Mouse (Mus musculus) hematopoietic stem cell, adult 5-6 weeks (primary cell): Measurements from ENCODE around the gene Fgf23. TPM values are rescaled to one million over a fixed set of nuclear protein-coding genes. Genes with fewer than 3 reads are reported as not detected.

Experiments used
- ATAC-seq, 2 experiments: fragments of 125-278 bp in 1 of 2; replicated peaks in 1 of 2; 2 replicates each; pipeline ENCODE4 v1.8.0; 2016 to 2017; ENCODE audit warnings: inconsistent platforms in 2 of 2, mild to moderate bottlenecking in 2 of 2, moderate number of reproducible peaks in 2 of 2, low read depth in 1 of 2, moderate TSS enrichment in 1 of 2; ENCODE audit not compliant: low FRiP score in 2 of 2, poor library complexity in 2 of 2, severe bottlenecking in 2 of 2, insufficient read depth in 1 of 2, low TSS enrichment in 1 of 2
- total RNA-seq: library from RNA; stranded (forward); fragments of 172-1452, 232-1000 nt; gene quantifications from 2 replicates; pipeline ENCODE4 v1.2.3, GENCODE M21; 2017

Gene Fgf23
- total RNA-seq = not detected in 2 replicates

GRCm38 (mm10) chr6:127072817-127073216 is at the start of gene Fgf23:
Fgf23 (plus strand) TSS chr6:127072902.
- peak; percentile 44 to 45; a peak in 1 of 4 replicates for ATAC-seq

GRCm38 (mm10) chr6:127024836-127025235 is 47.9 kb upstream of the Fgf23 start:
- no peak for ATAC-seq

DNA sequence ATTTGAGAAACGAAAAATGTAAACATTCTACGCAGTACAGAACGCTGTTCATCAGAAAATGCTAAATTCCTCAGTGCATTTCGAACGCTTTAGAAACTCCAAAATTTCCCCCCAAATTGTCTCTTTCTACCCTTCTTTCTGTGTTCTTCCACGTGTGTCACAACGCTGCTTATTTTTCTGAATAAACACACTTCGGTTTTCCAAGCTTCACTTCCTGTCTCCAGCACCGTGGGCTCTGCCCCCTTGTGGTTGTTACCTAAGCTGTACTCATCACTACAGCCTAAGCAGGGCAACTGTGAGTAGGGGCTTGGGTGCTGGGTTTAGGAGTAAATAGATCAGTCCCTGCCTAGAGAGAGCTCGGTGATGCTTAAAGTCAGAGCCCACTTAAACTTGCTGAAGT is 37.9 kb upstream of the Fgf23 start:
- ATAC-seq = peak; percentile 82 to 90

DNA sequence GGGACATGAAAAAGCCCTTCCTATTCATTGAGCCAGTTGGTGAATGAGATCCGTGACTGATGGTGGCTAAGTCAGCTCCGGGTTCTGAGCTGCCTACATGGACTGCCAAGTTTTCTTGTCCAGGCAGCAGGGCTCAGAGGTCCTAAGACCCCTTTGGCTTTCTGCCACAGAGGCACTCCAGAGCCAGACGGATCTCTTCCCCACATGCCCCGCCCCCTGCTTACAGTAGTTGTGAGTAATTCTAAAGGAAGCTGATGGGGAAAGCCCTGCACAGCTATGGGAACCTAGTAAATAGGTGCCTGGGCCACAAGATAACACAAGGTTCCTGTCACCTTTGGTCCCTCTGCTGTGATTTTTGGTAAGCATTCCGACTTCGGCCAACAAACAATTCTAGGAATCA is 27.8 kb upstream of the Fgf23 start:
- no peak for ATAC-seq

GRCm38 (mm10) chr6:127050847-127051246 is 21.9 kb upstream of the Fgf23 start:
- no peak for ATAC-seq

DNA sequence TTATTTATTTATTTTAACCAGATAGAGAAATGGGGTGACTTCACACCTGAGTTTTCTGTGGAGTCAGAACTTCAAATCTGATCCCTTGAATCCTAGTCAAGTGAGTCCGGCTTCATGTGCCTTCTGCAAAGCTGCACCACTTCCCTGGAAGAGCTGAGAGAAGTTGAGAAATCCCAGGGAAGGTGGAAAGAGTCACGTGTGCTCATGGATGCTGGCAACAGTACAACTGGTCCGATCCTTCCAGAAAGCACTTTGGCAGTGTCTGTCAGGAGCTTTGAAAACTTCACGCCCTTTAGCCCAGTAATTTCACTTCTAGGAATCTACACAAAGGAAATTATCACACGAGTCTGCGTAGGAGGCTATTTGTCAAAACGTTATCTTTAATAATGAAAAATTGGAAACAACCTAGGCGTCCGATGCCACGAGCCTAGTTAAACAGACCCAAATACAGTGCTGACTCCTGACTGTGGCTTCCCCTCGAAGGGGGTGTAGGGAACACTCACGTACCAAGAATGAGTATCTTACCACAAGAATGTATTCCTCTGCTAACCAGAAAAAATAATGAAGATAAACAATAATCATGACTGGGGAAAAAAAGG is 15.6 kb upstream of the Fgf23 start:
- ATAC-seq = no peak

DNA sequence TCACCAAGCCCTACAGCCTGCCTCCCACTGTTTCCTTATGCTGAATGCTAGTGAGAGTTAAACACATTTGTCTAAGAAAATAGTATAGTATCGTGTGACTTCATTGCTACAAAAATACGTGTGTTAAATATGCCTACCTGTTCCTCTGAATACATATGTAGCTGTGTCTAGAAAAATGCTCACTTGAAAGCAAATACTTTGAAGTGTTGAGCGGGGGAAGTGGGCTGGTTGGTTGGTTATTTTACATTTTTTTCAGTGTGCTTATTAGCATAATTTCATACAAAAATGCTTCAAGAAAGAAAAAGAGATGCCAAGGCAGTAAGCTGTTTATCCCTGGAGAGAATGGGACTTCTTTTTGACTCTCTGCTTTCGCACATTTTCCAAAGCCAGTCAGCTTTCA is 12.7 kb upstream of the Fgf23 start:
- no peak for ATAC-seq

- ATAC-seq = no peak
These were observed 8.8 kb upstream of the Fgf23 start for GRCm38 (mm10) chr6:127063915-127064314.

GRCm38 (mm10) chr6:127064815-127065214 is 7.9 kb upstream of the Fgf23 start:
- ATAC-seq = peak in 1 of 2 experiments; percentile 45; a peak in 1 of 4 replicates

DNA sequence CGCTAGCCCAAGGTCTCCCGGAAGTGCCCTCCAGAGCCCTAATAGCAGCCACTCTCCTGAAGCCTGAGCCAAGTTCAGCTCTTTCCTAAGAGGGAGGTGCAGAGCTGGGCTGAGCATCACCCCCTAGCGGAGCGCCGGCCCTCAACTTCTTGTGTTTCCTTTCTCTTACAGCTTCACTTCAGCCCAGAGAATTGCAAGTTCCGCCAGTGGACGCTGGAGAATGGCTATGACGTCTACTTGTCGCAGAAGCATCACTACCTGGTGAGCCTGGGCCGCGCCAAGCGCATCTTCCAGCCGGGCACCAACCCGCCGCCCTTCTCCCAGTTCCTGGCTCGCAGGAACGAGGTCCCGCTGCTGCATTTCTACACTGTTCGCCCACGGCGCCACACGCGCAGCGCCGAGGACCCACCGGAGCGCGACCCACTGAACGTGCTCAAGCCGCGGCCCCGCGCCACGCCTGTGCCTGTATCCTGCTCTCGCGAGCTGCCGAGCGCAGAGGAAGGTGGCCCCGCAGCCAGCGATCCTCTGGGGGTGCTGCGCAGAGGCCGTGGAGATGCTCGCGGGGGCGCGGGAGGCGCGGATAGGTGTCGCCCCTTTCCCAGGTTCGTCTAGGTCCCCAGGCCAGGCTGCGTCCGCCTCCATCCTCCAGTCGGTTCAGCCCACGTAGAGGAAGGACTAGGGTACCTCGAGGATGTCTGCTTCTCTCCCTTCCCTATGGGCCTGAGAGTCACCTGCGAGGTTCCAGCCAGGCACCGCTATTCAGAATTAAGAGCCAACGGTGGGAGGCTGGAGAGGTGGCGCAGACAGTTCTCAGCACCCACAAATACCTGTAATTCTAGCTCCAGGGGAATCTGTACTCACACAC is 7.4 kb downstream of the Fgf23 start:
- ATAC-seq = peak; percentile 80 to 92

DNA sequence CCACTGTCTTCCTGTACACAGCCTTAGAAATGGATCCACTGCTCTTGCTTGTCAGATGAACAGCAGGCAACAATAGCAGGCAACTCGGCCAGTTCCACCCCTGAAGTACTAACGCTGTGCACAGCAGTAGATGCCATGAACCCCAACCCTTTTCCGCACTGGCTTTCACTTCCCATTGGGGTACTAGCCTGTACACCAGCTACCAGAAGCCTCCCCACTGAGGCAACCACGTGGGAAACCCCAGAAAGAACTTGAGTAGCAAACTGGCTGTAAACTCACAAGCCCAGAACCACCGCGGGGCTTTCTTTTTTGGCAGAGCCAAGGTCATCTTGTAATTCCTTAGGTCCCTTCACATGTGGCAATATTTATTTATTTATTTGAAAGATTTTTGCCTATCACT is 9.1 kb downstream of the Fgf23 start:
- no peak for ATAC-seq

DNA sequence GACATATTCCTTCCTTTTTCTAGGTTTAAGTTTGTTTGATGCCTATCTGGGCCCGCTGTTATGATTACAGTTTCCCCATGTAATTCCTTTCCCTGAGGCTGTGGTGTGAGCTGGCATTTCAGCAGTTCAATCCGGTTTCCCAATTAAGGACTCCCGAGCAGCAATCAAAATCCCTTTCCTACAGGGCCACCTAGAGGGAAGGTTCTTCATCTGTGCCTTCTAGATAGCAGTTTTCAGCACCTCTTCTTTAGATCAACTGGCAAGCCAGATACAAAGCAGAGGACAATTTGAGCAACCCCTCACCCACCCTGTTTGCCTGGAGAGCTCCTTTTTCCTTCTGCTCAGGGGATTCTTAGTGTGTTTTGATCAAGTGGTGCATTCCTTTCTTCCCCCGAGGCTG is 14.0 kb downstream of the Fgf23 start:
- no peak for ATAC-seq

GRCm38 (mm10) chr6:127094565-127094964 is 21.9 kb downstream of the Fgf23 start:
- no peak for ATAC-seq

- ATAC-seq = no peak
These were observed 31.0 kb downstream of the Fgf23 start for GRCm38 (mm10) chr6:127103506-127104275.

DNA sequence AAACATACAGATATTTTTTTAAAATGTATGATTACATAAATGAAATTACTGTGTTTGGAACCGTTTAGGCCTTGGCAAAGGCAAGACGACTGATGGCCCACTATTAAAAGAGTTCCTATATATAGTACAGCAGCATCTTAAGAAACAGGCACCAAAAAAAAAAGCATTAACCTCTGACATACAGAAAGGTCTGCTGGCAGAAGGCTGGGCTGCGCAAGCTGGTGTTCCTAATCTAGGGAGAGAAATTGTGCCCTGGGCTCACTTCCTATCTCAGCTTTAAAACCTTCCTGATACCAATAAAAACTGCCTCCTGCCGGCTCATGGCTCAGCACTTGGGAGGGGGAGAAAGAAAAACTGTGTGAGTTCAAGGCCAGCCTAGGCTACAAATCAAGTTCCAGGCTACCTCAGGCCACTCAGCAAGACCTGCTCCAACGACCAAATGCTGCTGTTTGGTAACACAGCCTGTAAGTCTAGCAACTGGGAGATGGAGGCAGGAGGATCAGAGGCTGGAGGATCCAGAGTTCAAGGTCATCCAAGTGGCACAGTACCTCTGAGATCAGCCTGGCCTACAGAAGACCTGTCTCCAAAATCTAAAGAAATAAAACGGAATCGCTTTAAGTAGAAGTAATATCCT is 31.8 kb downstream of the Fgf23 start:
- no peak for ATAC-seq

DNA sequence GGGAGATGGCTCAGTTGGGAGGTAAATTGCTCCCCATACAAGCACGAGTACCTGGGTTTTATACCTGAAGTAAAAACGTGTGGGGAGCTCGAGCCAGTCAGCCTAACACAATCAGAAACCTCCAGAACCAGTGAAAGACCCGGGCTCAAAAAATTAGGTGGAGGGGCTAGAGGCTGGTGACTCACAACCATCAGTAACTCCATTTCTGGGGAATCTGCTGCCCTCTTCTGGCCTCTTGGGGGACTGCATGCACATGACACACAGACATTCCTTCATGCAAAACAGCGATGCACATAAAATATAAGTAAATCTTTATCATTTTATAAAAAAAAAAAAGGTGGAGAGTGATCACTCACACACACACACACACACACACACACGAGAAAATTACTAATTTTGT is 32.4 kb downstream of the Fgf23 start:
- ATAC-seq = no peak

- ATAC-seq = no peak
These were observed 33.5 kb downstream of the Fgf23 start for GRCm38 (mm10) chr6:127106189-127106588.

- ATAC-seq = no peak
These were observed 34.0 kb downstream of the Fgf23 start for GRCm38 (mm10) chr6:127106726-127107125.
